Mouse (Mus musculus): ENCODE measurements around the gene Ptprf. TPM values are rescaled to one million over a fixed set of nuclear protein-coding genes. Genes with fewer than 3 reads are reported as not detected.

The Ptprf gene
- total and polyA plus RNA-seq, 3 experiments: 5.8 to 7.8 (median 6.3) TPM

- peak; percentile 35 to 48 for DNase-seq
- intact Hi-C loops (cut with DNase I): loop anchor here (5.0 kb wide), 1 partner anchor 143 kb away; no protein-coding TSS in a partner anchor
- no peak overlapping the region for H3K27ac ChIP-seq
These were observed 682 bp downstream of the Ptprf start for GRCm38 (mm10) chr4:118290416-118291030.

GRCm38 (mm10) chr4:118289960-118290415, 1.2 kb downstream of the Ptprf start:
- H3K27me3 ChIP-seq (ENCODE audit: control insufficient read depth, insufficient read depth, low read length): peaks cover 3% of the 10 kb centered on the region
- intact Hi-C loops (cut with DNase I): loop anchor here (5.0 kb wide), 1 partner anchor 143 kb away; no protein-coding TSS in a partner anchor
- peak overlapping the region; percentile 54 for H3K4me3 ChIP-seq
- no peaks in the 10 kb centered on the region for H3K4me1 ChIP-seq (ENCODE audit: control insufficient read depth, insufficient read depth, low read length)
- H3K27ac ChIP-seq: no peak overlapping the region
- DNase-seq: no peak
- 20% methylated on average over 12 of the region's 12 CpGs for WGBS
- no peaks in the 10 kb centered on the region for H3K79me2 ChIP-seq (replicated peaks; ENCODE audit: control insufficient read depth, insufficient read depth, low read length)
- TF ChIP-seq POLR2A (IDR thresholded peaks at IDR 0.05; ENCODE audit: insufficient read depth, low read depth, low read length) (no peak), CTCF (IDR thresholded peaks at IDR 0.05) (no peak), EP300 (IDR thresholded peaks at IDR 0.05; ENCODE audit: insufficient read depth, low read depth, low read length) (no peak)
- H3K9ac ChIP-seq (ENCODE audit: low read depth, low read length): peak overlapping the region; percentile 78; the same call in 1 of the 2 replicates
- H3K36me3 ChIP-seq (ENCODE audit: control insufficient read depth, insufficient read depth, low read length): no peaks in the 10 kb centered on the region

More at GRCm38 (mm10) chr4:118290416-118291030, 682 bp downstream of the Ptprf start:
- H3K4me3 ChIP-seq: peak overlapping the region; percentile 54
- H3K4me1 ChIP-seq (ENCODE audit: control insufficient read depth, insufficient read depth, low read length): no peaks in the 10 kb centered on the region
- H3K79me2 ChIP-seq (replicated peaks; ENCODE audit: control insufficient read depth, insufficient read depth, low read length): no peaks in the 10 kb centered on the region
- TF ChIP-seq POLR2A (IDR thresholded peaks at IDR 0.05; ENCODE audit: insufficient read depth, low read depth, low read length) (no peak), EP300 (IDR thresholded peaks at IDR 0.05; ENCODE audit: insufficient read depth, low read depth, low read length) (no peak), CTCF (IDR thresholded peaks at IDR 0.05) (no peak)
- H3K27me3 ChIP-seq (ENCODE audit: control insufficient read depth, insufficient read depth, low read length): peaks cover 3% of the 10 kb centered on the region
- 1% methylated on average over 78 of the region's 84 CpGs for WGBS
- peak overlapping the region; percentile 78 for H3K9ac ChIP-seq (ENCODE audit: low read depth, low read length)
- no peaks in the 10 kb centered on the region for H3K36me3 ChIP-seq (ENCODE audit: control insufficient read depth, insufficient read depth, low read length)

- H3K27me3 ChIP-seq (ENCODE audit: control insufficient read depth, insufficient read depth, low read length): peaks cover 3% of the 10 kb centered on the region
- H3K9ac ChIP-seq (ENCODE audit: low read depth, low read length): no peak overlapping the region
- H3K4me3 ChIP-seq: no peak overlapping the region
- DNase-seq: no peak
- no peaks in the 10 kb centered on the region for H3K36me3 ChIP-seq (ENCODE audit: control insufficient read depth, insufficient read depth, low read length)
- intact Hi-C loops (cut with DNase I): no loop called here
- no peak for TF ChIP-seq EP300 (IDR thresholded peaks at IDR 0.05; ENCODE audit: insufficient read depth, low read depth, low read length)
- TF ChIP-seq POLR2A (IDR thresholded peaks at IDR 0.05; ENCODE audit: insufficient read depth, low read depth, low read length): no peak
- no peak for TF ChIP-seq CTCF (IDR thresholded peaks at IDR 0.05)
- H3K79me2 ChIP-seq (replicated peaks; ENCODE audit: control insufficient read depth, insufficient read depth, low read length): no peaks in the 10 kb centered on the region
- no peak overlapping the region for H3K27ac ChIP-seq
- no peaks in the 10 kb centered on the region for H3K4me1 ChIP-seq (ENCODE audit: control insufficient read depth, insufficient read depth, low read length)
- WGBS: 81% methylated on average over 5 of the region's 5 CpGs
These were observed 1.9 kb downstream of the Ptprf start for GRCm38 (mm10) chr4:118289266-118289665.

- Histone ChIP-seq H3K4me1 (ENCODE audit: control insufficient read depth, insufficient read depth, low read length) (no peaks in the 10 kb centered on the region), H3K36me3 (ENCODE audit: control insufficient read depth, insufficient read depth, low read length) (no peaks in the 10 kb centered on the region), H3K9ac (ENCODE audit: low read depth, low read length) (no peak overlapping the region), H3K27ac (no peak overlapping the region), H3K4me3 (no peak overlapping the region), H3K27me3 (ENCODE audit: control insufficient read depth, insufficient read depth, low read length) (peaks cover 3% of the 10 kb centered on the region), H3K79me2 (replicated peaks; ENCODE audit: control insufficient read depth, insufficient read depth, low read length) (no peaks in the 10 kb centered on the region)
- WGBS: 81% methylated on average over 6 of the region's 6 CpGs
- DNase-seq: no peak
- TF ChIP-seq POLR2A (IDR thresholded peaks at IDR 0.05; ENCODE audit: insufficient read depth, low read depth, low read length): no peak
- no peak for TF ChIP-seq CTCF (IDR thresholded peaks at IDR 0.05)
- no peak for TF ChIP-seq EP300 (IDR thresholded peaks at IDR 0.05; ENCODE audit: insufficient read depth, low read depth, low read length)
- intact Hi-C loops (cut with DNase I): no loop called here
These were observed 2.7 kb downstream of the Ptprf start for GRCm38 (mm10) chr4:118288531-118288930.

- WGBS: 74% methylated on average over 5 of the region's 5 CpGs
- no peak overlapping the region for H3K9ac ChIP-seq (ENCODE audit: low read depth, low read length)
- peaks cover 2% of the 10 kb centered on the region for H3K27me3 ChIP-seq (ENCODE audit: control insufficient read depth, insufficient read depth, low read length)
- DNase-seq: no peak
- no peak overlapping the region for H3K27ac ChIP-seq
- no peaks in the 10 kb centered on the region for H3K4me1 ChIP-seq (ENCODE audit: control insufficient read depth, insufficient read depth, low read length)
- no peaks in the 10 kb centered on the region for H3K79me2 ChIP-seq (replicated peaks; ENCODE audit: control insufficient read depth, insufficient read depth, low read length)
- intact Hi-C loops (cut with DNase I): no loop called here
- no peak overlapping the region for H3K4me3 ChIP-seq
- TF ChIP-seq CTCF (IDR thresholded peaks at IDR 0.05) (no peak), EP300 (IDR thresholded peaks at IDR 0.05; ENCODE audit: insufficient read depth, low read depth, low read length) (no peak), POLR2A (IDR thresholded peaks at IDR 0.05; ENCODE audit: insufficient read depth, low read depth, low read length) (no peak)
- H3K36me3 ChIP-seq (ENCODE audit: control insufficient read depth, insufficient read depth, low read length): no peaks in the 10 kb centered on the region
These were observed 5.0 kb downstream of the Ptprf start for GRCm38 (mm10) chr4:118286202-118286601.

GRCm38 (mm10) chr4:118282182-118282562, 9.0 kb downstream of the Ptprf start:
- H3K79me2 ChIP-seq (replicated peaks; ENCODE audit: control insufficient read depth, insufficient read depth, low read length): no peaks in the 10 kb centered on the region
- H3K4me3 ChIP-seq: no peak overlapping the region
- TF ChIP-seq CTCF (IDR thresholded peaks at IDR 0.05) (no peak), EP300 (IDR thresholded peaks at IDR 0.05; ENCODE audit: insufficient read depth, low read depth, low read length) (no peak), POLR2A (IDR thresholded peaks at IDR 0.05; ENCODE audit: insufficient read depth, low read depth, low read length) (no peak)
- no peak for DNase-seq
- H3K36me3 ChIP-seq (ENCODE audit: control insufficient read depth, insufficient read depth, low read length): no peaks in the 10 kb centered on the region
- 43% methylated on average over 1 of the region's 1 CpGs for WGBS
- H3K4me1 ChIP-seq (ENCODE audit: control insufficient read depth, insufficient read depth, low read length): no peaks in the 10 kb centered on the region
- H3K27ac ChIP-seq: no peak overlapping the region
- H3K9ac ChIP-seq (ENCODE audit: low read depth, low read length): no peak overlapping the region
- H3K27me3 ChIP-seq (ENCODE audit: control insufficient read depth, insufficient read depth, low read length): no peaks in the 10 kb centered on the region
- intact Hi-C loops (cut with DNase I): no loop called here

All from heart, adult 2 months (tissue).